Mouse (Mus musculus) cerebellum, adult 9-10 months (tissue): ENCODE data around the gene Dnah9.

ENCODE experiments used
- DNase-seq: peaks from one replicate; pipeline ENCODE4 v3.0.0; 2022

Dnah9 gene

GRCm38 (mm10) chr11:65918480-65919236 lies 249.7 kb downstream of the Dnah9 start:
- no peak for DNase-seq

DNA sequence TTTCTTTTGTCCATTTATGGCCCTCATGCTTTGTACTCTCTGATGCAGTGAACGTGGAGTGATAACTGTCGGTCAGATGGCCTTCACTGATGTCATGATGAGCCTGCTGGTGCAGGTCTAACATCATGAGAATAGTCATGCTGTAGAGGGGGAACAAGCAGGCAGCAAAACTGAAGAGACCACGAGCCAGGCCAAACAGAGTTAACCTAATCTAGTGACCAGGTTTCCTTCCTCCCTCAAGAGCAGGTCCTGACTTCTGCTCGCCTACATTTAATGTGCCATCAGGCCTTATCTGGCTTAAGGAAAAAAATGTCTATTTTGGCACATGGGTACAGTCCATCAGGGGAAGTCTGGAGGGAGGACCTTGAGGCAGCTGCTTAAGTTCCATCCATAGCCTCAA lies 259.2 kb downstream of the Dnah9 start:
- no peak for DNase-seq

- peak; percentile 5 for DNase-seq
Observed at GRCm38 (mm10) chr11:65905487-65905886, 262.9 kb downstream of the Dnah9 start.

DNA sequence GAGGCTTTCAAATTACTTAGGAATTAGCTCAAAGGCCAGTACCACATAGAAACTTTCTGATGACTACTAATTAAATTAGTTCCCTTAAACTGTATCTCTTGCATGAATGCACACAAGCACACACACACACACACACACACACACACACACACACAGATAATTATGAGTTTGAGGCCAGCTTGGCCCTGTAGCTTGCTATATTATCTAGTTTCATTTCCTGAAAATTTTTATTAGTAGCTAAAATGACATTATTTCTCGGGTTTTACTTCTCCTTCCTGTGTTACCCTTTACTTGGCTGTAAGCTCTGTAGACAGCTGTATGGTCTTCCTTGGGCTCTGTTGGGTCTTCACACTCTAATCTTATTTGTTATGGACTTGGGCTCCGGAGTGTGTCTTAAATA lies 264.4 kb downstream of the Dnah9 start:
- no peak for DNase-seq

DNA sequence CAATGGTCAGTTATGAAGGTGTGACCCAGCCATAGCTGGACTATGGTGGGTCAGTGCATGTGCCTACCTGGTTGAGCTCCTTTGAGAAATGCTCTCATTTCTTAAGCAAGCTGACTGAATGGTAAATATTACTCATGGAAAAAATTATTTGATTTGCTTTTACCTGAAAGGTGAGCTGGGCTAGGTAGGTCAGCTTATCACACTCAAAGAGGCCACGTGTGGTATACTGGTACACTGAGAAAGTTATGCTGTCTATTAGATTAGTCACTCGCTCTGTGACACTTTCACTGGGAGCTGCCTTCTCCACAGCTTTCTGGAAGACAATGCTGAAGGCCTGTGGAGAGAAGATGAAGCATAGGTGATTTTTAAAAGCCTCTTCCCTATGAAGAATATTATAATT lies 286.9 kb downstream of the Dnah9 start:
- DNase-seq = no peak

DNA sequence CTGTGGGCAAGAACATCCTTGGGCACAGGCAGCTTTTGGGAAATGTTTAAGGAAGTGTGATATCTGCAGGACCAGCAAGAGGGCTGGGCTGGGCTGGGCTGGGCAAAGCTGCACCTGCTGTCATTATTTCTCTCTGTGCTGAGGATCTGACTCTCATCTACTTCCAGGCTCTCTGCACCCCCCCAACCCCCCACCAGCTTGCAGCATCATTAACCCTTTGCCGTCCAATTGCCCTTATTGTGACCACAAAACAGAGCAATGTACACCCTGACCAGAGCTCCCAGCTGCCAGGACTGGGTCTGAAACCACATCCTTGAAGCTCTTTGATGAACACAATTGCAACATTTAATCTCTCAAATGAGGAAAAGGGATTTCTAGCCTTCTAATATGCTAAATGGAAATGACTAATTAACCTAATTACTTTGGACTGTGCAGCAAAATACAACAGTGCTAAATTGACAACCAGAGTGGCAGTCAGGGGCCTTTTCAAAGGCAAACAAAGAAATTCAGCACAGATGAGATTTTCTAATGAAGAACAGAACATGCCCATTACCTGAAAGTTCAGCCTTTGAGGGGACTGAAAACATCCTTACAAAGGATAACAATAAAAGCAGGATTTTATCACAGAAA lies 291.1 kb downstream of the Dnah9 start:
- no peak for DNase-seq

DNA sequence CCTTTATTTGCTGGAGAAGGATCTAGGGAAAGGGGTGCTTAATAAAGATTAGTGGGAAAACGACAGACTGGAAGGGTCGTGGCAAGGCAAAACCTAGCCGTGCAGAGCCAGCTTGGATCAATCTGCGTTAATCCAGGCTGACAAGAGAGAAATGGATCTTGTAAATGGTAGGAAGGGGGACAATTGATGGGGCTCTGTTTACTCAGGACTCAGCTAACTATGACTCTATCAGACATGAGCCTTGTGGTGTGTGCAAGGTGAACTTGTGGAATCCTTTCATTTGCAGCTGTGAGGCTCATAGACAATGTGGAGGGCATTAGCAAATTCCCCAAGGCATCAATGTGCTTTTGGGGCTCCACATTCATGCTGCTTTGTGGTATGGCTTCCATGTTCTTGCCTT lies 306.9 kb downstream of the Dnah9 start:
- DNase-seq = no peak

GRCm38 (mm10) chr11:65852066-65852465 lies 316.3 kb downstream of the Dnah9 start:
- DNase-seq = no peak

DNA sequence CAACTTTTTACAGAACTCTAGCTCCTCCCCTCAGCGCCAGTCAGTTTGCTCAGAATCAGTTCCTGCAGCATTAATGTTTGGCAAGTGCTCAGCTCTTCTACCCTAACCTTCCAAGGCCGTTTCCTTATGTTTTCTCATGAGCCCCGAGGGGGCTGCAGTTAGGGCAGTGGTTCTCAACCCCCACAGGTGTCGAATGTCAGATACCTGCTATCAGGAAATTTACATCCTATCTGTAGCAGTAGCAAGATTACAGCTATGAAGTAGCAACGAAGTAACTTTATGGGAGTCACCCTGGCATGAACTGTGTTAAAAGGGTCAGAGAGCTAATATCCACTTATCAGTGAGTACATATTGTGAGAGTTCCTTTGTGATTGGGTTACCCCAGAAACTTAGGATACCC lies 321.9 kb downstream of the Dnah9 start:
- DNase-seq = no peak

GRCm38 (mm10) chr11:65838999-65839398 lies 329.4 kb downstream of the Dnah9 start:
- DNase-seq = no peak

DNA sequence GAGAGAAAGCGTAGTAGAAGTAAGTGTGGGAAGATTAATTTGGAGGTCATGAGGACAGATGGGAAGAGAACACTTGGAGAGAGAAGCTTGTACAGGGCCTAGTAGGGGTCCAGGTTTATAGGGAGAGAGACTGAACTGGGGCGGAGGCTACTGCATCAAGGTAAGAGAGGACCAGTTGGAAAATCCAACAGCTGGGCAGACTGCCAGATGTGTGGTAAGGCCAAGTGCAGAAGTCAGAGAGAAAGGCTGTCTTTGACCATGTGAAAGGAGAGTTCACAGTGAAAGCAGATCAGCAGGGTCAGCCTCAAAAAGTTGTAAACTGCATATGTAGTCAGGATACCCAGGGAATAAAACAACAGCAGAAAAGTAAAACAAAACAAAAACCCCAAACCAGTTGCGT lies 343.8 kb downstream of the Dnah9 start:
- DNase-seq = no peak

GRCm38 (mm10) chr11:65820877-65821276 lies 347.5 kb downstream of the Dnah9 start:
- peak; percentile 36 for DNase-seq

- no peak for DNase-seq
Observed at GRCm38 (mm10) chr11:65820280-65820679, 348.1 kb downstream of the Dnah9 start.

DNA sequence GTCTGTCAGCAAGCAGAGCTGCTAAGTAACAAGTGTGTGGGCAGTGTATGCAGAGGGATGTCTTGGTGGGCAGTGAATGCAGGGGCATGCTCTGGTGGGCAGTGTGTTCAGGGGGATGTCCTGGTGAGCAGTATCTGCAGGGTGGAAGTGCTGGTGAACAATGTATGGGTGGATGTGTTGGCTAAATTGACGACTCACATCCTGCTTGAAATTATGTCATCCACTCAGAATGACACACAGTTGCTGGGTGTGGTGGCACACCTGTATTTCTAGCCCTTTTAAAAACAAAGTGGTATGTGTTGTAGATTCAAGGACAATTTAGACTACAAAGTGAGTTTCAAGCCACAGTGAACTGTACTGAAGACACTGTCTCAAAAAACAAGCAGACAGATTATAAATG lies 350.2 kb downstream of the Dnah9 start:
- no peak for DNase-seq

DNA sequence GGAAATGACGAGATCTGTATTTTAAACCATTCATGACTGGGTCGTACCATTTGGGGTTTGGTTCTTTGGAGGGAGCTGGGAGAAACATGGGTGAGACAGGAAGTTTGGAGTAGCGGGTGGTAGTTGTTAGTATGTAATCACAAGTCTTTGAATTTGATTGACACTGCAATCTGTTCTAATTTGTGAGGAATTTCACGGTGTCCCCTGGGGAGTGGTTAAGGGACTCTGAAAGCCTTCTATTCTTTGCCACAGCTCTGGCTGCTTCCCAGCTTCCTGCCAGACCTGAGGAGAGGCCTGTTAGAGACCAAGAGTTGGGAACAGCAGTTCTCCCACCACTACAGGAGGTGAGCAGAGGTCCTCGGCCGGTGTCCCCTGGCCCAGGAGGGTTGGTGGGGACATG lies 352.1 kb downstream of the Dnah9 start:
- DNase-seq = no peak

DNA sequence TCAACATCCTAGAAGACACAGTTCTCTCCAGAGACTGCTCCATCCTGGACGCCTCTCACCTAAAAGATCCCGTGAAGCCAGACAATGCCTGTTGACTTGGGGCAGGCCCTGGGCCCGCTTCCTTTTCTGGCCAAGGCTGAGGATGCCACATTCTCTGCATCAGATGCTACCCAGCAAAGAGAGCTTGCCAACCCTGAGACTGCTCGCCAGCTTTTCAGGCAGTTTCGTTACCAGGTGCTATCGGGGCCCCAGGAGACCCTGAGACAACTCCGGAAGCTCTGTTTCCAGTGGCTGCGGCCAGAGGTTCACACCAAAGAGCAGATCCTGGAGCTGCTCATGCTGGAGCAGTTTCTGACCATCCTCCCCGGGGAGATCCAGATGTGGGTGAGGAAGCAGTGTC lies 354.0 kb downstream of the Dnah9 start:
- no peak for DNase-seq

DNA sequence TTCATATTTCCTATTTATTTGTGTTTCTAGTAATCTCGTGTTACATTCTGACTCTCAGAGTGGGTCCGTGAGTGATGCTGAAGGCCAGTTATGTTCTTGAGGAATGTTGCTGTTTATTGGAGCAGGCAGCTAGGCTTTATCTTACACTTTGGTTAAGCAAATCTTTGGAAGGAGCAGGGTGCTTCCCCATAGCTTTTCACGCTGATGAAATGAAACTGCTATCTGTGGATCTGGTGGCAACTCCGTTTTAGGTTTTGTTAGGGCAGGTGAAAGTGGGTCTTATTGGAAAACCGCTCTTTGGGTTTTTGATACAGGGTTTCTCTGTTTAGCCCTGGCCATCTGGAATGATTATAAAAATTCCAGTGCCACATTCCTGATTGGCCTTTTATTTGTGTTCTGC lies 356.3 kb downstream of the Dnah9 start:
- DNase-seq = no peak

- DNase-seq = no peak
Observed at GRCm38 (mm10) chr11:65807601-65808000, 360.8 kb downstream of the Dnah9 start.

- peak; percentile 93 for DNase-seq
Observed at GRCm38 (mm10) chr11:65806909-65807504, 361.3 kb downstream of the Dnah9 start, which contains the start of gene Zkscan6. TSS of gene Zkscan6 (plus strand) at chr11:65807175.

GRCm38 (mm10) chr11:65806321-65806904 lies 361.9 kb downstream of the Dnah9 start:
- DNase-seq = no peak

GRCm38 (mm10) chr11:65801899-65802298 lies 366.5 kb downstream of the Dnah9 start:
- DNase-seq = peak; percentile 96

DNA sequence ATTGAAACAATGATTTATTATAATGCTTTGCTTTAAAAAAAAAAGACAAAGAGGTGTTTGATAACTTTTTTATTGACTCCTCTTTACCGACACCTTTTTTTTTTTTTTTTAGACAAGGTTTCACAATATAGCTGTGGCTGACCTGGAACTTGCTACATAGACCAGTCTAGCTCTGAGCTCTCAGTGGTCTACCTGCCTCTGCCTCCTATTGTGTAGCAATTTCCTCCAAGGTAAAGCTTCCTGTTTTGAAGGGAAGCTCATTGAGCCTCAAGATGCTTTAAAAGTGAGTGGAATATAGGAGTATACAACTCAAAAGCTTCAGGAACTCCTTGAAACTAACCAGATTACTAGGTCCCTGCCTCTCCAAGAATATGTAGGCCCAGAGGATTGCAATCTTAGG lies 372.5 kb downstream of the Dnah9 start:
- no peak for DNase-seq

DNA sequence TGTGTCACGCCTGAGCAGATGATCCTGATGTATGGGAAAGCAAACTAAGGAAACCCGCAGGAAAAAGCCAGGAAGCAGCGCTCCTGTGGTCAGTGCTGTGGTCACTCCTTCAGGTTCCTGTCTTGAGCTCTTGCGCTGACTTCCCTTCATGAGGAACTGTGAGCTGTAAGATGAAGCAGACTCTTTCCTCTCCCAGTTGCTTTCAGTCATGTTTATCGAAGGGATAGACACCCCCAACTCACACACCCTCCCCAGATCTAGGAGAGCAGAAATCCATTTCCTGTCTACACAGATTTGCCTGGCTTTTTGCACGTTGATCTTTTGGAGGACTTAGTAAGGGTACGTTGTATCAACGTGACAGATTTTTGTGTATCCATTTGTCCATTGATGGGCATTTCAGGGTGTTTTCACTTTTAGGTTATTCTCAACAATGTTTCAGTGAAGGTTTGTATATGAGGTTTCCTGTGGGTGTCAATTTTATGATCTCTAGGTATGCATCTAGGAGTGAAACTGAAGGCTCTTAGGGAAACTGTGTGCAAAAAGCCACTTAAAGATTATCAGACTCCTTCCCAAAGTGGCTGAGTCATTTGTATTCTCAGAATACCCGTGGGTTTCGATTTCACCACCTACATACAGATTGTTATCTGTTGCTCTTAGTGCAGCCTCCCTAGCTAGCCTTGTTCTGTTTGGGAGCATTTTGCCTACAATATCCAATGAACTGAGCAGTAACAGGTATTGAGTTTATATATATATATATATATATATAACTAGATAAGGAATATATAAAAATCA lies 373.7 kb downstream of the Dnah9 start:
- DNase-seq = no peak
